Mouse (Mus musculus): Measurements from ENCODE around the gene Dpp6. TPM values are rescaled to one million over a fixed set of nuclear protein-coding genes. Genes with fewer than 3 reads are reported as not detected.
"Not testable (repeated sequence)": the region's sequence is repeated elsewhere in the genome, so short reads cannot be mapped to it uniquely, and the experiment has no call there.

Gene Dpp6
- total and polyA plus RNA-seq, 3 experiments: 0.16 TPM; not detected in 2

DNA sequence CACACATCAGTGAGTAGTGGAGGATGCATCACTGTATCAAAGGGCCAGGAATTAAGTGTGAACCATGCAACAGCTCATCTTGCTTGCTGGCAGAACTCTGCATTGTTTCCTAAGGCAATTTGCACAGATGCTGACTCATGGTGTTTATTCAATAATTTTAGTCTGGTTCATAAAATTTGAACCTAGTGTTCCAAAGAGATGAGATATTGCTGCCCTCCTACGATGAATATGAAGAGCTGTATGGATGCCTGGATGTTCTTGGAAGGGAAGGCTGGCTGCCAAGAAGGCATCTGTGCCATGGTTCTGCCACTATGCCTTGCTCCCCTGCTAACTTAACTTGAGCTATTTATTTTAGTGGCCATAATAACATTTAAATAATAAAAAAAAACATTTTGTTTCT lies 640.0 kb downstream of the Dpp6 start:
- no peaks in the 10 kb centered on the region for H3K9me3 ChIP-seq (replicated peaks)
- no peak for TF ChIP-seq GATA2 (IDR thresholded peaks at IDR 0.05; ENCODE audit: borderline replicate concordance, low read depth, low read length)
- TF ChIP-seq GATA1 (IDR thresholded peaks at IDR 0.05; ENCODE audit: borderline replicate concordance, low read length): no peak
- TF ChIP-seq POLR2AphosphoS5 (IDR thresholded peaks at IDR 0.05; ENCODE audit: insufficient replicate concordance, low read depth, low read length): no peak
- no peak for TF ChIP-seq TAL1 (conservative IDR thresholded peaks at IDR 0.05; ENCODE audit: low read depth, low read length)
- no peak for TF ChIP-seq CTCF (IDR thresholded peaks at IDR 0.05; ENCODE audit: low read depth, low read length)
- no peak overlapping the region for H3K4me3 ChIP-seq (ENCODE audit: low read depth, low read length)
- no peaks in the 10 kb centered on the region for H3K4me1 ChIP-seq (ENCODE audit: insufficient read depth, low read depth, low read length)
- ATAC-seq (ENCODE audit: extremely low read depth, insufficient number of reproducible peaks, low FRiP score, poor library complexity, severe bottlenecking) (no peak), DNase-seq (ENCODE audit: low spot score) (no peak)
- no peaks in the 10 kb centered on the region for H3K36me3 ChIP-seq (replicated peaks)
- H3K27me3 ChIP-seq (ENCODE audit: insufficient read depth, low read length): no peaks in the 10 kb centered on the region

DNA sequence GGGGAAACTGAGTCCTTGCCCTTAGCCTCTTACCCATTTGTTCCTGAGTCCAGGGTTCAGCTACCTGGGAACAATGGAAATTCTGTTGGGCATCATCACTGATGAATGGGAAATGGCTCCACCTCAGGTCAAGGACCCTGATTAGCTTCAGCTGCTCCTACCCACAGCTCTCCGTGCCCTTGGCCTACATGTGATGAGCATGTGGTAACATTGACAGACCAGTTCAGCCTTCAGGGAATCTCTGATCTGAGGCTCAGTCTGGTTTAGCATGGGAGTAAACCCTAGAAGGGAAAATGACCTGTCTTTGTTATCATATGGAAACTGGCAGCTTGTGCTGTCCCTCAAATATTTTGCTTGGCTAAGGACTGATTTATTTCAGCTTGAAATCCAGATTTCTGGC lies 640.7 kb downstream of the Dpp6 start:
- DNase-seq (ENCODE audit: low spot score): no peak
- no peak for ATAC-seq (ENCODE audit: extremely low read depth, insufficient number of reproducible peaks, low FRiP score, poor library complexity, severe bottlenecking)
- H3K27me3 ChIP-seq (ENCODE audit: insufficient read depth, low read length): no peaks in the 10 kb centered on the region
- H3K36me3 ChIP-seq (replicated peaks): no peaks in the 10 kb centered on the region
- H3K4me1 ChIP-seq (ENCODE audit: insufficient read depth, low read depth, low read length): no peaks in the 10 kb centered on the region
- no peaks in the 10 kb centered on the region for H3K9me3 ChIP-seq (replicated peaks)
- no peak for TF ChIP-seq GATA2 (IDR thresholded peaks at IDR 0.05; ENCODE audit: borderline replicate concordance, low read depth, low read length)
- no peak for TF ChIP-seq CTCF (IDR thresholded peaks at IDR 0.05; ENCODE audit: low read depth, low read length)
- no peak for TF ChIP-seq TAL1 (conservative IDR thresholded peaks at IDR 0.05; ENCODE audit: low read depth, low read length)
- TF ChIP-seq GATA1 (IDR thresholded peaks at IDR 0.05; ENCODE audit: borderline replicate concordance, low read length): no peak
- TF ChIP-seq POLR2AphosphoS5 (IDR thresholded peaks at IDR 0.05; ENCODE audit: insufficient replicate concordance, low read depth, low read length): no peak
- no peak overlapping the region for H3K4me3 ChIP-seq (ENCODE audit: low read depth, low read length)

DNA sequence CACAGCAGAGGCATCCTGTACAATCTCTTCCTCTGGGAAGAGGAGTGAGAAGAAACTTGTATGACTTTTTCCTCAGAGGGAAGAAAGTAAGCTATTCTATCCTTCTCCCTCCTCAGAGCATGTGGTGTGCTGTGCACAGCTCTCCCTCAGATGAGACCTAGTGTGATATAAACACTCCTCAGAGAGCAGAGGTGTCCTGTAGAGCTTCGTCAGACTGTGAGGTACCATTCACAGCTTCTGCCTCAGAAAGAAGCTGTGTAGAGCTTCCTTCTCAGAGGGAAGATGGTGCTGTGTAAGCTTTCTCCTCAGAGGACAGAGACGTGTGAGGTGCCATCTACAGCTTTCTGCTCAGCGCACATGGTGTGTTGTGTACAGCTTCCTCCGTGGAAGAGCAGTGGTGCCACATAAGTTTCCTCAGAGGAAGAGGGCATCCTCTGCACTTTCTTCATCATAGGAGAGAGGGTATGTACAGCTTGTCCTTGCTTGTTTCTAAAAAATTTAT lies 658.0 kb downstream of the Dpp6 start:
- Histone ChIP-seq H3K27me3 (ENCODE audit: insufficient read depth, low read length) (no peaks in the 10 kb centered on the region), H3K36me3 (replicated peaks) (no peaks in the 10 kb centered on the region), H3K4me1 (ENCODE audit: insufficient read depth, low read depth, low read length) (no peaks in the 10 kb centered on the region), H3K4me3 (ENCODE audit: low read depth, low read length) (no peak overlapping the region), H3K9me3 (replicated peaks) (no peaks in the 10 kb centered on the region)
- DNase-seq (ENCODE audit: low spot score): no peak
- TF ChIP-seq TAL1 (conservative IDR thresholded peaks at IDR 0.05; ENCODE audit: low read depth, low read length) (no peak), POLR2AphosphoS5 (IDR thresholded peaks at IDR 0.05; ENCODE audit: insufficient replicate concordance, low read depth, low read length) (no peak), GATA1 (IDR thresholded peaks at IDR 0.05; ENCODE audit: borderline replicate concordance, low read length) (no peak), GATA2 (IDR thresholded peaks at IDR 0.05; ENCODE audit: borderline replicate concordance, low read depth, low read length) (no peak), CTCF (IDR thresholded peaks at IDR 0.05; ENCODE audit: low read depth, low read length) (no peak)
- no peak for ATAC-seq (ENCODE audit: extremely low read depth, insufficient number of reproducible peaks, low FRiP score, poor library complexity, severe bottlenecking)

DNA sequence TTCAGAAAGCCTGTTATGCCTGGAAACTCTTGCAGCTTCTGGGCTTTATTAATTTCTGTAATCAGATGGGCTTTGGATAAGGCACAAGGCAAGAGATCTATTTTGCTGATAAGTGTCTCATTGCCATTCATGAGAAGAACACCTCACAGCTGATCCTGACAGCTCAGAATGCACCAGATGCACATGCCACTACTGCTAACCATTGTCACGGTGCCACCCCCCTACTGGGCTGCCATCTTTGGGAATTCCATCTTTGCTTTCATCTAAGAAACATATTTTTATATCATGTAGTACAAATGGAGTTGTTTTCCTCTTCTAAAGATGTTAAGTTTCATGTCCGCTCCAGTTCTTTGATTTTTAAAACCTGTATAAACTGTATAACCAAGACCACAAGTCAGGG lies 664.7 kb downstream of the Dpp6 start:
- H3K9me3 ChIP-seq (replicated peaks): no peaks in the 10 kb centered on the region
- no peaks in the 10 kb centered on the region for H3K4me1 ChIP-seq (ENCODE audit: insufficient read depth, low read depth, low read length)
- no peak for DNase-seq (ENCODE audit: low spot score)
- no peak for ATAC-seq (ENCODE audit: extremely low read depth, insufficient number of reproducible peaks, low FRiP score, poor library complexity, severe bottlenecking)
- no peaks in the 10 kb centered on the region for H3K36me3 ChIP-seq (replicated peaks)
- H3K27me3 ChIP-seq (ENCODE audit: insufficient read depth, low read length): no peaks in the 10 kb centered on the region
- TF ChIP-seq CTCF (IDR thresholded peaks at IDR 0.05; ENCODE audit: low read depth, low read length) (no peak), TAL1 (conservative IDR thresholded peaks at IDR 0.05; ENCODE audit: low read depth, low read length) (no peak), GATA2 (IDR thresholded peaks at IDR 0.05; ENCODE audit: borderline replicate concordance, low read depth, low read length) (no peak), GATA1 (IDR thresholded peaks at IDR 0.05; ENCODE audit: borderline replicate concordance, low read length) (no peak), POLR2AphosphoS5 (IDR thresholded peaks at IDR 0.05; ENCODE audit: insufficient replicate concordance, low read depth, low read length) (no peak)
- no peak overlapping the region for H3K4me3 ChIP-seq (ENCODE audit: low read depth, low read length)

DNA sequence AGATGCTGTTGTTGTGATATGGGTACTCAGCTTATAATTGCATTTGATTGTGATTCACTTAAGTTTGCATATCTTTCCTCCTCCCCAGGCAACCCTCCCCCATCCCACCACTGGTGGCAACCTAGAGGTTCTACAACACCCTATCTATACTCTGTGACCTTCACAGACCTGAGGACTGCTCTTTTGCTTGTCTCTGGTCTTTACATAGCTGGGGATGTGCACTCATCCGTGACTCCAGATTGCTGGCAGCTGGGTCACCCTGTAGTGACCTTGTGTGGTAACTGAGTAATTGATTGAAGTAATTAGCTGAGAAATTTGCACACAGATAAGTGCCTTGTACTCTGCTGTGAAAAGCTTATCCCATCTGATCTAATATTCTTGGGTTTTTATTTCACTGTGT lies 669.1 kb downstream of the Dpp6 start:
- Histone ChIP-seq H3K9me3 (replicated peaks) (no peaks in the 10 kb centered on the region), H3K27me3 (ENCODE audit: insufficient read depth, low read length) (no peaks in the 10 kb centered on the region), H3K4me1 (ENCODE audit: insufficient read depth, low read depth, low read length) (no peaks in the 10 kb centered on the region), H3K36me3 (replicated peaks) (no peaks in the 10 kb centered on the region), H3K4me3 (ENCODE audit: low read depth, low read length) (no peak overlapping the region)
- DNase-seq (ENCODE audit: low spot score): no peak
- TF ChIP-seq GATA2 (IDR thresholded peaks at IDR 0.05; ENCODE audit: borderline replicate concordance, low read depth, low read length) (no peak), POLR2AphosphoS5 (IDR thresholded peaks at IDR 0.05; ENCODE audit: insufficient replicate concordance, low read depth, low read length) (no peak), GATA1 (IDR thresholded peaks at IDR 0.05; ENCODE audit: borderline replicate concordance, low read length) (no peak), TAL1 (conservative IDR thresholded peaks at IDR 0.05; ENCODE audit: low read depth, low read length) (no peak), CTCF (IDR thresholded peaks at IDR 0.05; ENCODE audit: low read depth, low read length) (no peak)
- ATAC-seq (ENCODE audit: extremely low read depth, insufficient number of reproducible peaks, low FRiP score, poor library complexity, severe bottlenecking): no peak

DNA sequence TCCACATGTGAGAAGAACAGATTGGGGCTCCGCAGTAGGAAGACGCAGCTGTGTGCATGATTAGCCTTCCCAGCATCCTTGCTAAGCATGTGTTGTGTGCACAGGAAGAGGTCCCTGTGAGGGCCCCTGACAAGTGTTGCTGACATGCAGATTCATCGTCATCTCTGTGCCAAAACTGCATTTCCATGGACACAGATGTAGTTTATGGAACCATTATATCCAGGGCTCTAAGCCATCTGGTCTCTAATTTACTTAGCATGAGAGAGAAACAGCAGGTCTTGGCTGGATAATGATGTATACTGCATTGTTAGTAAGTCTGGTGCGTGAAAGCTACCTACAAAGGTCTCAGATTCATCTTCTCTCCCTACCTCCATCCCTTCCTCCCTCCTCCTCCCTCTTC lies 673.9 kb downstream of the Dpp6 start:
- ATAC-seq (ENCODE audit: extremely low read depth, insufficient number of reproducible peaks, low FRiP score, poor library complexity, severe bottlenecking): no peak
- Histone ChIP-seq H3K36me3 (replicated peaks) (no peaks in the 10 kb centered on the region), H3K9me3 (replicated peaks) (no peaks in the 10 kb centered on the region), H3K4me3 (ENCODE audit: low read depth, low read length) (no peak overlapping the region), H3K27me3 (ENCODE audit: insufficient read depth, low read length) (no peaks in the 10 kb centered on the region), H3K4me1 (ENCODE audit: insufficient read depth, low read depth, low read length) (no peaks in the 10 kb centered on the region)
- DNase-seq (ENCODE audit: low spot score): no peak
- TF ChIP-seq GATA2 (IDR thresholded peaks at IDR 0.05; ENCODE audit: borderline replicate concordance, low read depth, low read length) (no peak), TAL1 (conservative IDR thresholded peaks at IDR 0.05; ENCODE audit: low read depth, low read length) (no peak), CTCF (IDR thresholded peaks at IDR 0.05; ENCODE audit: low read depth, low read length) (no peak)

DNA sequence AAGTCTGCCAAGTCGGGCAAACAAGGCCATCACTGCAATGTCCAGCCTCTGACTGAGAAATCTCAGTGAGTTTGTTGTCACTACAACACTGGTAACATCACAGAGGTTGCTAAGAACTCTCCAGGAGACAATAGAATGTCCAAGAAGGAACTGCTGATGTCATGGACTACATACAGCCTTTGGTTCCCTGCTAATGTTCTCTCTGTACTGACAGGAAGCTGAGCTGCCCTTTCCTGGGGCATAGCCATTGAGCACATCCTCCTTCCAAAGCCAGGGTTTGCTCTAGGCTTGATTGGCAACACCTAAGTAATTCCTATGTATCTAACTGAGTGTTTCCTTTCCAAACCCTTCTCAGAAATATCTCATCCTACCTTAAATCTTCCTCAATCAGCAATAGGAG lies 684.3 kb downstream of the Dpp6 start, which contains the start of gene Speer4b:
Gene Speer4b (minus strand): TSS at position 101 of the 400 bp plus-strand sequence.
- H3K36me3 ChIP-seq (replicated peaks); H3K4me1 ChIP-seq (ENCODE audit: insufficient read depth, low read depth, low read length); ATAC-seq (ENCODE audit: extremely low read depth, insufficient number of reproducible peaks, low FRiP score, poor library complexity, severe bottlenecking); H3K27me3 ChIP-seq (ENCODE audit: insufficient read depth, low read length); H3K9me3 ChIP-seq (replicated peaks); DNase-seq (ENCODE audit: low spot score); H3K4me3 ChIP-seq (ENCODE audit: low read depth, low read length): not testable (repeated sequence)

Data from G1E (cell line).